Mouse (Mus musculus) embryonic fibroblast, embryonic 13.5 days (primary cell): ENCODE data around the gene Mtf1.

ENCODE experiments used
- CTCF ChIP-seq: IDR thresholded peaks from 2 replicates; pipeline ENCODE4 v1.5.1; 2011; ENCODE audit warnings: mild to moderate bottlenecking, control low read depth, low read length, moderate library complexity, borderline replicate concordance; ENCODE audit not compliant: insufficient read depth
- POLR2A ChIP-seq: IDR thresholded peaks from 2 replicates; pipeline ENCODE4 v1.6.1; 2011; ENCODE audit warnings: low read depth, mild to moderate bottlenecking, control low read depth, low read length, moderate library complexity

DNA sequence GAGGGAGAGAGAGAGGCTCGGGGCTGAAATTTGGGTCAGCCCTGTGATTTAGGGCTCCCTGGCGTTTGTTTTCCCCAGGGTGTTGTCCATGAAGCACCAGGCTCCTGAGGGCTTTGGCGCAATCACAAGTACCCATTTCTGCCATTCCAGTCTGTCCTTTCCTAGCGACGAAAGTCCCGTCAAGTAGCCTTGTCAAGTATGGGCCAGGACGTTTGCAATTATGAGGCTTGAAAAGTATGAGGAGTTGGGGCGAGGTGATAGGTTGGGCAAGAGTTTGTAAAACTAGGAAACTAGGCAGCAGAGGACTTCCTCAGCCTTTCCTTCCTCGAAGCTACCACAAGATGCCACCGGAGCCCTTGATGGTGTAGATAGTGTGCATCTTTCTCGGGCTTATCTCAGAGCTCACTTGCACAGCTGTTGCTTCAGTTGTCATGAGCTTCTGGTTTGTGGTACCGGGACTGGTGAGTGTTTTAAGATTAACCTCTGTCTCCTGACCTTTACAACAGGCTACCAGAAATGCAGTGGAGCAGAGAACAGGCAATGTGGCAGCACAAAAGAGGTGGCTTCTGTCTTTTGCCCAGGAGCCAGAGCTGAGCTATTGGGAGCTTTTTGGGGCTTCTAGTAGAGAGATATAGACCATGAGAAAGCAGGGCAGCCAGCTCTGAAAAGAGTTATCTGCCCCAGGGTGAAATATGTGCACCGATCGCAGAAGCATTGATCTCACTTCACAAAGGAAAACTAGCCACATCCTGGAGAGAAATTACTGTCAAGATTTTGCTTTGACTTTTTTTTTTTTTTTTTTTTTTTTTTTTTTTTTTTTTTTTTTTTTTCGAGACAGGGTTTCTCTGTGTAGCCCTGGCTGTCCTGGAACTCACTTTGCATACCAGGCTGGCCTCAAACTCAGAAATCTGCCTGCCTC lies 49.4 kb upstream of the Mtf1 start:
- TF ChIP-seq CTCF, result no peak
- no peak for TF ChIP-seq POLR2A
